Mouse (Mus musculus) stomach, embryonic 16.5 days (tissue): Measurements from ENCODE around the gene H2afz. TPM values are rescaled to one million over a fixed set of nuclear protein-coding genes. Genes with fewer than 3 reads are reported as not detected.

Source experiments
- ATAC-seq: fragments of 200-750 bp; cut with Nextera tagmentation; 2 replicates; pipeline ENCODE4 v1.8.0; 2017; ENCODE audit warnings: moderate number of reproducible peaks, moderate TSS enrichment; ENCODE audit not compliant: insufficient read depth, low FRiP score
- H3K27ac ChIP-seq: fragments of 300-500 bp; sonication (generic); 2 replicates; pipeline ENCODE4 v1.5.1; 2014; ENCODE audit warnings: low read length
- H3K27me3 ChIP-seq: fragments of 300-500 bp; sonication (generic); 2 replicates; pipeline ENCODE4 v1.6.1; 2014; ENCODE audit warnings: low read length, control low read depth, mixed read lengths; ENCODE audit not compliant: control insufficient read depth, insufficient read depth
- H3K36me3 ChIP-seq: fragments of 300-500 bp; sonication (generic); 2 replicates; pipeline ENCODE4 v1.6.1; 2014; ENCODE audit warnings: low read length; ENCODE audit not compliant: control insufficient read depth, insufficient read depth
- H3K4me1 ChIP-seq: fragments of 300-500 bp; sonication (generic); 2 replicates; pipeline ENCODE4 v1.6.1; 2014; ENCODE audit warnings: low read length, control low read depth, mixed read lengths; ENCODE audit not compliant: control insufficient read depth, insufficient read depth
- H3K4me2 ChIP-seq: fragments of 300-500 bp; sonication (generic); 2 replicates; pipeline ENCODE4 v1.6.1; 2014; ENCODE audit warnings: low read depth, low read length, mixed read lengths
- H3K4me3 ChIP-seq: fragments of 300-500 bp; sonication (generic); replicated peaks from 2 replicates; pipeline ENCODE4 v1.5.1; 2014; ENCODE audit warnings: mild to moderate bottlenecking, low read length
- H3K9ac ChIP-seq: fragments of 300-500 bp; sonication (generic); 2 replicates; pipeline ENCODE4 v1.6.1; 2014; ENCODE audit warnings: low read length
- H3K9me3 ChIP-seq: fragments of 300-500 bp; sonication (generic); replicated peaks from 2 replicates; pipeline ENCODE4 v1.6.1; 2016; ENCODE audit warnings: low read length, control low read depth; ENCODE audit not compliant: control insufficient read depth
- WGBS: fragments of 180-500 bp; shearing (Covaris S2); extraction: QIAGEN DNeasy Blood & Tissue Kit; methylation state at CpG from one replicate; pipeline ENCODE4 v1.1.7; 2014; 5-methylcytosine and 5-hydroxymethylcytosine counted together
- polyA plus RNA-seq: library from polyadenylated mRNA; unstranded; fragments of >200 nt; fragmentation: Nextera tagmentation; extraction: Ambion mirVana; gene quantifications from 2 replicates; pipeline ENCODE4 v1.2.1, GENCODE M21; 2015

The H2afz gene
- polyA plus RNA-seq, 1 experiment from 2014 or later: 1,340 TPM

- H3K4me2 ChIP-seq: no peak overlapping the region
- no peak overlapping the region for H3K4me3 ChIP-seq
- no peak for ATAC-seq
- 39% methylated on average over 8 of the region's 8 CpGs for WGBS
- peak overlapping the region; percentile 62 for H3K27ac ChIP-seq
- H3K27me3 ChIP-seq: no peaks in the 10 kb centered on the region
- no peaks in the 10 kb centered on the region for H3K9me3 ChIP-seq
- peaks cover 14% of the 10 kb centered on the region for H3K4me1 ChIP-seq
- H3K36me3 ChIP-seq: no peaks in the 10 kb centered on the region
- no peak overlapping the region for H3K9ac ChIP-seq
These were observed 3.7 kb upstream of the H2afz start for GRCm38 (mm10) chr3:137860394-137861170.

GRCm38 (mm10) chr3:137861436-137861835 is 2.9 kb upstream of the H2afz start:
- no peak overlapping the region for H3K4me2 ChIP-seq
- 89% methylated on average over 4 of the region's 4 CpGs for WGBS
- H3K27ac ChIP-seq: peak overlapping the region; percentile 62; the same call in 1 of the 2 replicates
- no peak overlapping the region for H3K4me3 ChIP-seq
- H3K36me3 ChIP-seq: no peaks in the 10 kb centered on the region
- H3K27me3 ChIP-seq: no peaks in the 10 kb centered on the region
- no peak for ATAC-seq
- H3K9ac ChIP-seq: no peak overlapping the region
- H3K4me1 ChIP-seq: peaks cover 14% of the 10 kb centered on the region
- H3K9me3 ChIP-seq: no peaks in the 10 kb centered on the region

GRCm38 (mm10) chr3:137862600-137862999 is 1.7 kb upstream of the H2afz start:
- 94% methylated on average over 3 of the region's 3 CpGs for WGBS
- Histone ChIP-seq H3K9me3 (no peaks in the 10 kb centered on the region), H3K4me1 (peaks cover 21% of the 10 kb centered on the region)

DNA sequence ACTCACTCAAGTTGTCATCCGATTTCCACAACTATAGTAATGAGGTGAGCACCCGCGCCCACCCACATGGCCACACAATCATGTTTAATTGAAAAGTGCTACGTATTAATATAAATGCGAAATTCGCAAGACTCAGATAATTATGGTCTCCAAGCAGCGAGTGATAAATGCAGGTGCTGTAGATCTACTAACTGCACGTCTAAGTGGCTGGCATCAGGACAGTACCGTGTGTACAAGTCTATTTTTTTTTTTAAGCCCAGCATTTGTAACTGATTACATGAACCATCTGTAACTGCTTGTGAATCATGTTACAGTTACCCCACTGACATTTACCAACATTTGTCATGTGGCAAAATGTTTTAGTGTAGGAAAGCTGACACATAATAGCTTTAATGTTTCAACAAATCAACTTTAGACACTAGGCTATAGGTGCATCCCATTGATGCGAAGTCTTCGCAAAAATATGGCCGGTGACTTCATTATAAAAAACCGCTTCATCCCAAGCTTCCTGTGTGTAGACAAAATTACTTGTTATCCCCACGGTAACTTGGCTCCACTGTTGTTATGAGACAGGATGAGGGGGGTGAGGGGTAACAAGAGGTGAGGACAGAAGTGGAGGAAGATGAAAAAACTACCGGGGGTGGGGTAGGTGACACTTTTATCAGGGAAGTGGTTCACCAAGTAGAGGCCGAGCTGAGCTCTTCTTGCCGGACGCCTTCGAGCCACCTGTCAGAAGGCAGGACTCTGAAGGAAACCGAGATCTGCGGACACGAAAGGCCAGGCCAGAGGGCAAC is 760 bp upstream of the H2afz start:
- Histone ChIP-seq H3K27ac (peak overlapping the region; percentile 91), H3K4me2 (peak overlapping the region; percentile 62), H3K27me3 (no peaks in the 10 kb centered on the region), H3K9ac (peak overlapping the region; percentile 74), H3K4me3 (peak overlapping the region; percentile 80), H3K36me3 (no peaks in the 10 kb centered on the region), H3K9me3 (no peaks in the 10 kb centered on the region), H3K4me1 (peaks cover 21% of the 10 kb centered on the region)
- WGBS: 32% methylated on average over 22 of the region's 22 CpGs
- no peak for ATAC-seq

More at GRCm38 (mm10) chr3:137862600-137862999, 1.7 kb upstream of the H2afz start:
- Histone ChIP-seq H3K27me3 (no peaks in the 10 kb centered on the region), H3K27ac (no peak overlapping the region), H3K36me3 (no peaks in the 10 kb centered on the region), H3K9ac (no peak overlapping the region), H3K4me2 (no peak overlapping the region), H3K4me3 (no peak overlapping the region)
- ATAC-seq: no peak

- no peaks in the 10 kb centered on the region for H3K36me3 ChIP-seq
- H3K9me3 ChIP-seq: no peaks in the 10 kb centered on the region
- peaks cover 26% of the 10 kb centered on the region for H3K4me1 ChIP-seq
- peak; percentile 48 for ATAC-seq
- peak overlapping the region; percentile 98 for H3K9ac ChIP-seq
- peak overlapping the region; percentile 80 for H3K4me3 ChIP-seq
- no peaks in the 10 kb centered on the region for H3K27me3 ChIP-seq
- under 1% methylated on average over 60 of the region's 74 CpGs for WGBS
- peak overlapping the region; percentile 97 for H3K27ac ChIP-seq
- peak overlapping the region; percentile 59 for H3K4me2 ChIP-seq
These were observed 998 bp downstream of the H2afz start for GRCm38 (mm10) chr3:137864988-137865982.

- Histone ChIP-seq H3K36me3 (no peaks in the 10 kb centered on the region), H3K4me1 (0 out of 2 replicates have a peak, but pooled peaks cover 15% of the 10 kb centered on the region), H3K27me3 (no peaks in the 10 kb centered on the region), H3K27ac (peak overlapping the region; percentile 99), H3K4me2 (peak overlapping the region; percentile 75), H3K9me3 (no peaks in the 10 kb centered on the region), H3K4me3 (peak overlapping the region; percentile 91), H3K9ac (peak overlapping the region; percentile 98)
- no peak for ATAC-seq
- 0% methylated on average over 2 of the region's 2 CpGs for WGBS
These were observed 2.8 kb downstream of the H2afz start for GRCm38 (mm10) chr3:137867133-137867436.

DNA sequence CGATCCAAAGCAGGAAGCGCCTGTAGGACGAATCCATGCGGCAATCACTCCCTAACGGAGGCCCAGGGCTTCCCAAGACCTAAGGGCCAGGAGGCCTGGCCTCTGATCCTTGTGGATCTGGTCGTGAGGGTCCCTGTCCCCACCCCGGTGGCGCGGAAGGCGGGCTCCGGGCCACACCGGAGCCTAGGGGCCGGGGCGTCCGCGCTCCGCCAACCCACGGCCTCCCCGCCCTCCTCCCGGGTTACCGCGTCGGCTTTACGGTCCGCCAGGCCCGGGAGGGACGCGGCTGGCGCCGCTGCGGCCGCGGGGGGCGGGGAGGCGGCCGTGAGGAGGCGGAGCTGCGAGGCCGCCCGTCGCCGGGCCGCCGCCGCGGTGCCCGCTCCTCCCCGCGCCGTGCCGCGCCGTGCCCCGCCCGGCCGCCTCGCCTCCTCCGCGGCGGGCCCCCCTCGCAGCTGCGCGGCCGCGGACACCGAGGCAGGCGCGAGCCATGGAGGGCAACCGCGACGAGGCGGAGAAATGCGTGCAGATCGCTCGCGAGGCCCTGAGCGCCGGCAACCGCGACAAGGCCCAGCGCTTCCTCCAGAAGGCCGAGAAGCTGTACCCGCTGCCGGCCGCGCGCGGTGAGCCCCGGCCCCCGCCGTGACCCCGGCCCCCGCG is 3.3 kb downstream of the H2afz start, which contains the start of gene Dnajb14:
Gene Dnajb14 (plus strand): TSS at position 239 of the 657 bp plus-strand sequence.
- H3K9ac ChIP-seq: peak within 1 kb of the TSS; percentile 98
- H3K4me1 ChIP-seq: 0 out of 2 replicates have a peak, but pooled peaks cover 15% of the 10 kb centered on the region
- H3K36me3 ChIP-seq: no peaks in the 10 kb centered on the region
- H3K9me3 ChIP-seq: no peaks in the 10 kb centered on the region
- peak within 1 kb of the TSS; percentile 91 for H3K4me3 ChIP-seq
- under 1% methylated on average over 67 of the region's 94 CpGs for WGBS
- peak within 1 kb of the TSS; percentile 99 for H3K27ac ChIP-seq
- no peaks in the 10 kb centered on the region for H3K27me3 ChIP-seq
- H3K4me2 ChIP-seq: peak within 1 kb of the TSS; percentile 75
- ATAC-seq: peak; percentile 15; the same call in 1 of the 2 replicates
